Mouse (Mus musculus) heart, embryonic 11.5 days (tissue): ENCODE measurements around the gene Shc2. TPM values are rescaled to one million over a fixed set of nuclear protein-coding genes. Genes with fewer than 3 reads are reported as not detected.
A peak's percentile ranks its signal among the peaks of the same experiment; 100 is the strongest.

Source experiments
- ATAC-seq: fragments of 200-750 bp; cut with Nextera tagmentation; replicated peaks from 2 replicates; pipeline ENCODE4 v1.8.0; 2017; ENCODE audit warnings: moderate library complexity; ENCODE audit not compliant: insufficient number of reproducible peaks, low FRiP score, low TSS enrichment
- H3K27ac ChIP-seq: fragments of 300-500 bp; sonication (generic); 2 replicates; pipeline ENCODE4 v1.5.1; 2014; ENCODE audit warnings: mild to moderate bottlenecking, low read depth, low read length
- H3K27me3 ChIP-seq: fragments of 300-500 bp; sonication (generic); 2 replicates; pipeline ENCODE4 v1.6.1; 2014; ENCODE audit warnings: mild to moderate bottlenecking, low read length, mixed read lengths; ENCODE audit not compliant: control insufficient read depth, insufficient read depth
- H3K36me3 ChIP-seq: fragments of 300-500 bp; sonication (generic); 2 replicates; pipeline ENCODE4 v1.6.1; 2014; ENCODE audit warnings: mild to moderate bottlenecking, low read length, moderate library complexity, mixed read lengths; ENCODE audit not compliant: control insufficient read depth, insufficient read depth
- H3K4me1 ChIP-seq: fragments of 300-500 bp; sonication (generic); 2 replicates; pipeline ENCODE4 v1.6.1; 2014; ENCODE audit warnings: low read length; ENCODE audit not compliant: control insufficient read depth, insufficient read depth
- H3K4me2 ChIP-seq: fragments of 300-500 bp; sonication (generic); 2 replicates; pipeline ENCODE4 v1.6.1; 2014; ENCODE audit warnings: mild to moderate bottlenecking, moderate library complexity
- H3K4me3 ChIP-seq: fragments of 300-500 bp; sonication (generic); 2 replicates; pipeline ENCODE4 v1.5.1; 2014; ENCODE audit warnings: low read depth, low read length
- H3K9ac ChIP-seq: fragments of 300-500 bp; sonication (generic); 2 replicates; pipeline ENCODE4 v1.6.1; 2014; ENCODE audit warnings: mild to moderate bottlenecking, low read depth, low read length, moderate library complexity
- H3K9me3 ChIP-seq: fragments of 300-500 bp; sonication (generic); replicated peaks from 2 replicates; pipeline ENCODE4 v1.6.1; 2016; ENCODE audit warnings: low read length; ENCODE audit not compliant: control insufficient read depth
- WGBS: fragments of 180-500 bp; shearing (Covaris S2); extraction: QIAGEN DNeasy Blood & Tissue Kit; methylation state at CpG from one replicate; pipeline ENCODE4 v1.1.7; 2014; ENCODE audit not compliant: insufficient replicate concordance; 5-methylcytosine and 5-hydroxymethylcytosine counted together
- polyA plus RNA-seq: library from polyadenylated mRNA; unstranded; fragments of >200 nt; fragmentation: Nextera tagmentation; extraction: Ambion mirVana; gene quantifications from 2 replicates; pipeline ENCODE4 v1.2.1, GENCODE M21; 2014

Shc2 gene
- 1.3 and 2.6 TPM in 2 replicates for polyA plus RNA-seq

DNA sequence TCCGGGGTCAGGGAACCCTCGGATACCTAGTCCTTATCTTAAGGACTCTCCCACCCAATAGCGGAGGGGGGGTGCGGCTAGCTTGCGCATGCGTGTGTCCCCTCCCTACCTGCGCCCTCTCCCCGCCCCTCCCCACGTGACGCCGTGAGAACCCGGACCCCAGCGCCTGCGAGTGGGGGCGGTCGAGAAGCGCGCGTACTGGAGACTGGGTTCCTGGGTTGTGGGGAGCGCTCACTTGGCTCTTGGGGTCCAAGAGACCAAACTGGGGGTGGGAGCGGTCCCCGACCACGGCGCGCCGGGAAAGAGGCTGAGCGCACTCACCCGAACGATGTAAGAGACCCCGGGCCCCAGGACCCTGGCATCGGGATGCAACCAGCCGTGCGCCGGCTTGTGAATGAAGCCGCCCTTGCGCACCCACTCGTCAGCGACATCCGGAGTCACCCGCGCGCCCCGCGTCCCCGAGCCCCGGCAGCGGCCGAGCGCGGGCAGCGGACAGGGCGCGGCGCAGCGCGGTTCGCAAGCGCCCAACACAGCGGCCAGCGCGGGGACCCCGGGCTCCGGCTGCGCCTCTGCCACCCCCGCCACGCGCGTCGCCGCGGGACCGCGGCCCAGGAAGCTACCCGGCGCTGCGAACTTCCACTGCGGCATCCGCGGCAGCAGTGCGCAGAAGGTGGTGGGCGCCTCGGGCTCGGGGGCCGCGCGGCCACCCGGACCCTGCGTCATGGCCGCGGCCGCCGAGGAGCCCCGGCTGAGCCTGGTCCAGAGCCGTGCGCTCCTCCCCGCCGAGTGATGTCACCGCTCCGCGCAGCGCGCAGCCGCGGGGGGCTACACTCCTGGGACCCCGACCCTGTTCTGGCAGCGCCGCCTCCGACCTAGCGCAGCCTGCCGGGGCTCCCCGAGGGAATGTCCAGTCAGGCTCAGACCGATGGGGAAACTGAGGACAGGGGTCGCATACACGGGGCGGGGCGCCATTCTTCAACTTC, at the start of gene Shc2:
Gene Shc2 (minus strand): TSS at position 791 of the 983 bp plus-strand sequence.
- Histone ChIP-seq H3K36me3 (no peaks in the 10 kb centered on the region), H3K27ac (no peak within 1 kb of the TSS), H3K9me3 (no peaks in the 10 kb centered on the region), H3K4me1 (no peaks in the 10 kb centered on the region; the same call in 1 of the 2 replicates), H3K9ac (peak within 1 kb of the TSS; percentile 7), H3K4me2 (peak within 1 kb of the TSS; percentile 85), H3K4me3 (peak within 1 kb of the TSS; percentile 64), H3K27me3 (peaks cover 41% of the 10 kb centered on the region)
- under 1% methylated on average over 112 of the region's 116 CpGs for WGBS
- peak; percentile 51; the same call in 1 of the 2 replicates for ATAC-seq

DNA sequence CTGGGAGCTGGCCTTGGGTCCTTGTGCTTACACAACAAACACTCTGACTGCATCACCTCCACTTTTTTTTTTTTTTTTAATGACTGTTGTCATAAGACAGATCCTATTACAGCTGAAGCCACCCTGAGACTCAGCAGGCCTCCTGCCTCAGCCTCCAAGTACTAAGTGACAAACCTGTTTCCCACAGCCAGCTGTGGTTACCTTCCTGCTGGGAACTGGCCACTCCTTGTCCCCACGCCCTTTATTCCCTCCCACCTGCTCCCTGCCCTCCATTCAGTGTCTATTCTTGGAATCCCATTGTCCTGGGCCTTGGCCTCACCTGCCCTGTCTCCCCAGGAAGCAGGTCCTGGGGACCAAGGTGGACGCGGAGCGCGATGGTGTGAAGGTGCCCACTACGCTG, 49.8 kb upstream of the Shc2 start:
- no peak overlapping the region for H3K4me2 ChIP-seq
- no peak overlapping the region for H3K27ac ChIP-seq
- H3K9me3 ChIP-seq, result no peaks in the 10 kb centered on the region; the same call in 1 of the 2 replicates
- peaks cover 48% of the 10 kb centered on the region for H3K36me3 ChIP-seq
- H3K9ac ChIP-seq, result no peak overlapping the region
- H3K4me3 ChIP-seq, result no peak overlapping the region
- peaks cover 31% of the 10 kb centered on the region for H3K4me1 ChIP-seq
- no peaks in the 10 kb centered on the region for H3K27me3 ChIP-seq
- whole genome bisulfite sequencing, result 92% methylated on average over 6 of the region's 6 CpGs
- ATAC-seq, result no peak

DNA sequence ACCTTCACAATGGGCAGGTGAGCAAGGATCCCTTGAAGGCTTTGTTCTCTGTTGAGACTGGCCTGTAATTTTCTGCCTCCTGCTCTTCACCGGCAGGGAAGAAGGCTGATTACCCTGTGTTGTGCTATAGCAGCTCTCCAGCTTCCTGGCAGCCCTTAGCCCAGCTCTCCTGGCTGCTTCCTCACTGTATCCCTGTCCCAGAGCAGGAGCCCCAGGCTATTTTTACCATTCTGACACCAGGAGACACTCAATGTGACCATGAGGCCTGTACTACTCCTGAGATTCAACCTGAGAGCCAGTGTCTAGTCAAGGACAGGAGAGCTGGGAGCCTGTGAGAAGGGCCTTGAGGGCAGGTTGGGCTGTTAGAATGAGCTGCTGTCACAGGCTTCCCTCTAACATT, 49.0 kb upstream of the Shc2 start:
- H3K4me1 ChIP-seq, result peaks cover 31% of the 10 kb centered on the region
- no peak overlapping the region for H3K4me3 ChIP-seq
- no peak for ATAC-seq
- peak overlapping the region; percentile 46 for H3K27ac ChIP-seq
- WGBS, result 78% methylated on average over 1 of the region's 1 CpGs
- no peaks in the 10 kb centered on the region for H3K9me3 ChIP-seq
- no peak overlapping the region for H3K9ac ChIP-seq
- peak overlapping the region; percentile 4; the same call in 1 of the 2 replicates for H3K4me2 ChIP-seq
- H3K36me3 ChIP-seq, result peaks cover 44% of the 10 kb centered on the region
- no peaks in the 10 kb centered on the region for H3K27me3 ChIP-seq

DNA sequence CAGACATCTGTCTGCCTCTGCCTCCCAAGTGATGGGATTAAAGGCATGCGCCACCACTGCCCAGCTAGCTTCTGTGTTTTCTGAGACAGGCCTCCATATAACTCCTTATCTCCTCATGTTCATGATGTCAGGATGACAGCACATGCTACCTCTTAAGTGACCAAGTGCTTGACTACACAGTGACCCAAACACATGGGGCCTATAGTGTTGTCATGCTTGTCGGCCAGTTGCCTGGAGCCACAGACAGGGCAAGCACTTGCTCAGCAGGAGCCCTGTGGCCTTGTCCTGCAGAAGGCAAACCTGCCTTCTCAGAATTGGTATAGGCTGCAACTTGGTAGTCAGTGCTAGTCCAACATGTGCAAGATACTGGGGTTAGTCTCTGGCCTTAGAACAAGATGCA, 48.5 kb upstream of the Shc2 start:
- Histone ChIP-seq H3K4me1 (peaks cover 32% of the 10 kb centered on the region), H3K4me3 (no peak overlapping the region), H3K27me3 (no peaks in the 10 kb centered on the region), H3K4me2 (peak overlapping the region; percentile 4; the same call in 1 of the 2 replicates), H3K27ac (peak overlapping the region; percentile 46), H3K9me3 (no peaks in the 10 kb centered on the region), H3K36me3 (peaks cover 44% of the 10 kb centered on the region), H3K9ac (no peak overlapping the region)
- WGBS, result 74% methylated on average over 2 of the region's 2 CpGs
- no peak for ATAC-seq

DNA sequence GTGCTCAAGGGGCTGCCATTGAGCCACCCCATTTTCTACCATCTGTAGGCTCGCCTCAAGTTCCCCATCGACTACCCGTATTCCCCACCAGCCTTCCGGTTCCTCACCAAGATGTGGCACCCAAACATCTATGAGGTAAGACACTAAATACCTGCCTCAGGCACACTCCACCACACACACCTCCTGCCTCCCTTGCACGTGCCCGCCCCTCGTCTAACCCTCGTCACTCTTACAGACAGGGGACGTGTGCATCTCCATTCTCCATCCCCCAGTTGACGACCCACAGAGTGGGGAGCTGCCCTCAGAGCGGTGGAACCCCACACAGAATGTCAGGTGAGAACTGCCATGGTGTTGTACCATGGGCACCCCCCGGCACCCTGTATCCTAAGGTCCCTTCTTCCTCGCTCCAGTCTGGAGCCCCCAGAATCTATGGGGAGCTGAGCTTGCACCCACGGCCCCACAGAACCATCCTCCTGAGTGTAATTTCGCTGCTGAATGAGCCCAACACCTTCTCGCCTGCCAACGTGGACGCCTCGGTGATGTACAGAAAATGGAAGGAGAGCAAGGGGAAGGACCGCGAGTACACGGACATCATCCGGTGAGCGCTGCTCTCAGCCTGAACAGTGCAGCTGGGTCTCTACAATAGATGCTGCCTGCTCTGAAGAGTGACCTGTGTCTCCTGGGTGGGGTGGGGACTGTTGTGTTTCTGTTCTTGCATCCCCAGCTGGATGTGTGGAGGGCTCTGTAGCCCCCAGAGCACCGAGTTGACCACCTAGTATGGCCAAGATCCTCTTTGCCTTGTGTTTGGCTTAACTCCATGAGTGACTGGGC, 47.3 kb upstream of the Shc2 start:
- H3K9me3 ChIP-seq, result no peaks in the 10 kb centered on the region
- ATAC-seq, result no peak
- H3K27me3 ChIP-seq, result no peaks in the 10 kb centered on the region
- peak overlapping the region; percentile 68; the same call in 1 of the 2 replicates for H3K27ac ChIP-seq
- H3K9ac ChIP-seq, result peak overlapping the region; percentile 49; the same call in 1 of the 2 replicates
- WGBS, result 93% methylated on average over 25 of the region's 25 CpGs
- H3K4me3 ChIP-seq, result no peak overlapping the region; the same call in 1 of the 2 replicates
- peak overlapping the region; percentile 8; the same call in 1 of the 2 replicates for H3K4me2 ChIP-seq
- peaks cover 37% of the 10 kb centered on the region for H3K4me1 ChIP-seq
- H3K36me3 ChIP-seq, result peaks cover 44% of the 10 kb centered on the region

DNA sequence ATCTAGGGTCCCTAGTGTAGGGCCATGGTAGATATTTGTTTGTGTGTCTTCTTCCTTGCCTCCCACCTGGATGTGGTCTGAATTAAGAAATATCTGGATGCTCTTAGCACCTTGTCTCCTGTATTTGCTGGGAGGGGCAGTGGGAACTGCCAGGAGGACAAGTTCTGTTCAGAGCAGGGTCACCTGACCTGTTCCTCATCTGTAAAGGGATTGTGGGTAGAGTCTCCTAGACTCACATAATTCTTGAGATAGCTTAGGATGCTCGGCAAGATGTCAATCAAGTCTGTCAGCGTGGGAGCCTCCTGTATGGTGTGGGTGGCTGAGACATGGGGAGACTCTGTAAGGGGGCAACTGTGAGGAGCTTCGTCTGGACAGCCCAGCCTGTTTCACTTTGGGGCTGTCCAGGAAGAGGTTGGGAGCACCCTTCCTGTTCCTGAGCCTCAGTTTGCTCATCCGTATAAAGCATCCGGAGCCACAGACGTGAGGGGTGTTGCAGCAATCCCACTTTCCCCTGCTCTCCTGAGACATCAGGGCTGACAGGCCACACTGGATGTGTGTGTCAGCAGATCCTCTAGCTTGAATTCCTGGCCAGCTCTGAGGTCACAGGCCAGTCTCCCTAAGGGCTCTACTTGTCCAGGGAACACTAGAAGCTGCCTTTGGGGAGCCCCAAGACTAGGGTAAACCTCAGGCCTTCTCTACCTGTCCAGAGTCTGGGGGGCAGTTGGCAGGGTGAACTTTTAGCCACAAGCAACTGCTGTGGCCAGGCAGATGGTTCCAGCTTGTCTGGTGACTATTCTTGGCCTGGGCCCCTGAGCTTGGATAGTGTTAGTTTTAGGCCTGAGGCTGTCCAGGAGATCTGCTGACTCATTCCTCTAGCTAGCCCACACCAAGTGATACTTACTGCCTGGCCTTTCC, 46.3 kb upstream of the Shc2 start:
- no peaks in the 10 kb centered on the region for H3K27me3 ChIP-seq
- peaks cover 40% of the 10 kb centered on the region for H3K36me3 ChIP-seq
- H3K27ac ChIP-seq, result peak overlapping the region; percentile 81

DNA sequence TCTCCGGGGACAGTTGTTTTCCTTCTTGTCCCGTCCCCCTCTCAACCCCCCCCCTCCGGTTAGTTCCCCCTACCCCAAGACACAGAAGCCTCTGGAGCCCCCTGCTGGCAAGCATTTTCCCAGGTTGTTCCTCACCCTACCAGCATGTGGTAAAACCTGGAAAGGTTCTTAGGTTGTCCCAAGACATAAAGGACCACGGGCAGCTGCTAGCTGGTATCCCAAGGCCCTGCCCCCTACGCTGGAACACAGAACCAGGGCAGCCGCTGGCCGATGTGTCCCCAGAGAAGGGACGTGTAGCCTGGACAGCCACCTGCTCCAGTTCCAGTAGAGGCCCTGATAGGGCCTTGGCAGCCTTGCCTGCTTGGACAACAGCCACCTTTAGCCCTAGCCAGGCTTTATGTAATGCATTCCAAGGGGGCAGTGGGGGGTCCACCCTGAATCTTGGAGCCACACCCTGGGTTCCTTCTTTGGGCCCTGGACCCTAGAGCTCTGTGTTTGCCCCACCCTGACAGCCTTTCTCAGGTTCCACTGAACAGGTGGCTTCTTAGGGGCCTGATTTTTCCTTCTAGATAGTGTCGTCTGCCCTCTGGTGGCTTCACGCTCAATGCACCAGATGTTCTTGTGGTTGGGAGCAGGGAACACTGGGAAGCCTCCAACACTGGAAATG, 45.3 kb upstream of the Shc2 start:
- WGBS, result 4% methylated on average over 10 of the region's 10 CpGs
- H3K36me3 ChIP-seq, result peaks cover 33% of the 10 kb centered on the region
- ATAC-seq, result no peak
- no peaks in the 10 kb centered on the region for H3K27me3 ChIP-seq
- peak overlapping the region; percentile 98 for H3K4me2 ChIP-seq
- peak overlapping the region; percentile 58 for H3K4me3 ChIP-seq
- H3K4me1 ChIP-seq, result peaks cover 37% of the 10 kb centered on the region
- H3K9me3 ChIP-seq, result no peaks in the 10 kb centered on the region
- H3K9ac ChIP-seq, result peak overlapping the region; percentile 92
- H3K27ac ChIP-seq, result peak overlapping the region; percentile 81

More for the DNA sequence above, 46.3 kb upstream of the Shc2 start:
- H3K9ac ChIP-seq, result peak overlapping the region; percentile 92
- peak overlapping the region; percentile 98 for H3K4me2 ChIP-seq
- WGBS, result 67% methylated on average over 6 of the region's 6 CpGs
- H3K9me3 ChIP-seq, result no peaks in the 10 kb centered on the region
- H3K4me1 ChIP-seq, result peaks cover 37% of the 10 kb centered on the region
- H3K4me3 ChIP-seq, result peak overlapping the region; percentile 58
- ATAC-seq, result no peak
